Mouse (Mus musculus) testis, adult 10 weeks (tissue): ENCODE measurements around the gene Mdm2. TPM values are rescaled to one million over a fixed set of nuclear protein-coding genes. Genes with fewer than 3 reads are reported as not detected.

Experiments
- polyA plus RNA-seq: library from polyadenylated mRNA; stranded (reverse); fragments of 350-450 nt; fragmentation: Illumina TruSeq; extraction: RNeasy Lipid Tissue Mini Kit (QIAGEN cat#74804); gene quantifications from one replicate; pipeline ENCODE4 v1.2.3, GENCODE M21; 2014; ENCODE audit warnings: low read depth, low replicate concordance

Gene Mdm2
- 140 TPM for polyA plus RNA-seq

DNA sequence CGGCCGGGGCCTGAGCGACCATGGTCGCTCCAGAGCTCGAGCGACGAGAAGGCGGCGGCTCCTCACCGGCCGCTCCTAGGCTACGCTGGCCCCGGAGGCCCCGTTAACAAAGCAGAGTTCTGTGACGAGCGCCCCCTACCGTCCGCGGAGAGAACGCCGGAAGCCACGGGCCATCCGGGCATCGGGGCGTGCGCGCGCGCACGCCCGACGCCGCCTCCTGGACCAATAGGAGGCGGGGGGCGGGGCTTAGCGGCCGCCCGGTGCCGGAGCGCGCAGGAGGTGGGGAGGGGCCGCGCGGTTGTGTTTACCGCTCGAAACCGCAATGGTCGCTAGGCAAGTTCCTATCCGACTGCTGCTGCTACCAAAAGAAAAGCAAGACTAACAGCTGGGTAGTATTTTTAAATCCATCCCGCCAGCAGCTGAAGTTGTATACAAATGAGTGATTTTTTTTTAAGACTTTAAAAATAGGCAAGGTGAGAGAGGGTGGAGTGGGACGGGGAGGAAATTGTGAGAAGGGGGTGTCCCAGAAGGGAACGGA lies at the start of gene Mdm2:
TSS of gene Mdm2 (minus strand) at position 155 of the 538 bp plus-strand sequence.

GRCm38 (mm10) chr10:117746297-117746883 lies 35.8 kb upstream of the Mdm2 start, which contains the start of gene Slc35e3:
Gene Slc35e3 (minus strand): TSS chr10:117746365.

Other genes with a start within 250 kb of the Mdm2 start
- 0.28 TPM for gene Cpm, start 81.3 kb downstream of the Mdm2 start, polyA plus RNA-seq
- 2.4 TPM for gene Slc35e3, start 35.6 kb upstream of the Mdm2 start, polyA plus RNA-seq
- 76.9 TPM for gene Nup107, start 81.9 kb upstream of the Mdm2 start, polyA plus RNA-seq
- 94.4 TPM for gene Rap1b, start 135.3 kb upstream of the Mdm2 start, polyA plus RNA-seq